Mouse (Mus musculus): ENCODE results near the gene Elmo1. TPM values are rescaled to one million over a fixed set of nuclear protein-coding genes. Genes with fewer than 3 reads are reported as not detected.

Elmo1 gene
- polyA plus RNA-seq, 1 experiment from 2014 or later = 45.9 TPM

DNA sequence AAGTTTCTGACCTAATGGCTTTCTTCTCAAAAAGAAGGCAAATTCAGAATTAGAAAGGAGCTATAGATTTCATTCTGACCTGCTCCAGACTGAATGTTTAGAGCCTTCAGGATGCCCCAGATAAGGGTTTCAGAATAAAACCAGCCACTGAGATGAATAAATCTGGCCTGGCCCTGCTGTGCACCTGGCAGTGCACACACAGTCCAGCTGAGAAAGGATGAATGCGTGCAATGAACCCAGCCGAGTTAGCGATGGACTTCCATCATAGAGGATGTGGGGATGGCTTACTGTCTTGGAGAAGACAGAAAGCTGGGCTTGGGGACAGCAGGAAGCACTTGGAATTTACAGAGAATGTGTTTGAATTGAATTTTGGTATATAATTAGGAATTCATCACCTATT is 413.0 kb downstream of the Elmo1 start:
- Histone ChIP-seq H3K4me2 (no peak overlapping the region), H3K36me3 (no peaks in the 10 kb centered on the region), H3K27me3 (no peaks in the 10 kb centered on the region), H3K4me1 (replicated peaks) (peaks cover 21% of the 10 kb centered on the region), H3K9me3 (no peaks in the 10 kb centered on the region), H3K27ac (no peak overlapping the region), H3K9ac (no peak overlapping the region), H3K4me3 (no peak overlapping the region)
- no peak for ATAC-seq (ENCODE audit: low FRiP score)
- 69% methylated on average over 3 of the region's 3 CpGs for WGBS

GRCm38 (mm10) chr13:20507381-20508129 is 417.2 kb downstream of the Elmo1 start:
- ATAC-seq (ENCODE audit: low FRiP score) = peak; percentile 62

GRCm38 (mm10) chr13:20511026-20511425 is 420.6 kb downstream of the Elmo1 start:
- no peaks in the 10 kb centered on the region for H3K27me3 ChIP-seq
- H3K4me1 ChIP-seq (replicated peaks) = peaks cover 34% of the 10 kb centered on the region
- H3K27ac ChIP-seq = no peak overlapping the region
- H3K4me2 ChIP-seq = no peak overlapping the region
- H3K4me3 ChIP-seq = no peak overlapping the region
- H3K36me3 ChIP-seq = no peaks in the 10 kb centered on the region
- H3K9me3 ChIP-seq = no peaks in the 10 kb centered on the region
- H3K9ac ChIP-seq = no peak overlapping the region
- ATAC-seq (ENCODE audit: low FRiP score) = no peak
- 90% methylated on average over 4 of the region's 4 CpGs for WGBS

More at GRCm38 (mm10) chr13:20507381-20508129, 417.2 kb downstream of the Elmo1 start:
- H3K9ac ChIP-seq = no peak overlapping the region
- no peak overlapping the region; the same call in 1 of the 2 replicates for H3K27ac ChIP-seq
- WGBS = 32% methylated on average over 10 of the region's 10 CpGs
- H3K4me1 ChIP-seq (replicated peaks) = peaks cover 29% of the 10 kb centered on the region
- no peaks in the 10 kb centered on the region for H3K27me3 ChIP-seq
- no peaks in the 10 kb centered on the region for H3K9me3 ChIP-seq
- H3K4me3 ChIP-seq = no peak overlapping the region
- H3K36me3 ChIP-seq = no peaks in the 10 kb centered on the region
- H3K4me2 ChIP-seq = no peak overlapping the region

DNA sequence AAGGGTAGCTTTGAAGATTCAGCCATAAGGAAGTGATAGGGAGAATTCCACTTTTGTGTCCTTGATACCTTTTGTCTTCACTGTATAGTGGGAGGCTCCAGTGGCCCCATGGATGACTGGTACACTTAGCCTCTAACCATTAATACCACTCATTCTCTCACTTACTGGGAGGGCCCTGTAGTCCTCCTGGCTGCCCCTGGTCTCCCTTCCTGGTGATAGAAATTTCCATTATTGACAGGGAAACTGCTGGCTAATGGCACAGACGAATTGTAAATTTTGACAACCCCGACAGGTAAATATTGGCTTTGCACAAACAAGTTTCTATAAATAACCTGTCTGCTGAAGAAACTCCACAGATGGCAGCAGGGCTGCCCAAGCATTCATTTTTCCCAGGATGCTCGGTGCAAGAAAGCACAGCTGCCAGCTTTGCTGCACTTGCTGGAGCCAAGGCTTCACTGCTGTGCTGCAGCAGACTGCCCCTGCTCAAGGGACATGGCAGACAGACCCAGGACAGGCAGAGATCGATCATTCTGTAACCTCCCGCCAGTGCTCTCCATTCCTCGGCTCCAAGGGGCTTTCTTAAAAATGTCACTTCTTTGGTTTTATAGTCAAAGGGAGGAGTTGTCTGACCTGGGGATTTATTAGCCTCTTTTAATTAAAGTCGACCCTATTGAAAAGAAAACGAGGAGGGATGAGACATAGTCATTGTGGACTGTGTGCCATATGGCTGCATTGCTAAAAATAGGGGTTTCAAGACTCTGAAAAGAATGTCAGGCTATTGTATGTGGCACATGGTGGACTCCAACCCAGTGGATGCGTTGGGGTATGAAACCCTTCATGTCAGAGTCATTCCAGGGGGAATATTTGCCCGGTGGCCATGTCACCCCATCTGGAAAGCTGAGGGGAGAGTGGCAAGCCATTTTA is 422.2 kb downstream of the Elmo1 start:
- peak; percentile 74 for ATAC-seq (ENCODE audit: low FRiP score)
- H3K4me2 ChIP-seq = no peak overlapping the region
- H3K9me3 ChIP-seq = no peaks in the 10 kb centered on the region
- 35% methylated on average over 10 of the region's 10 CpGs for WGBS
- H3K4me1 ChIP-seq (replicated peaks) = peaks cover 26% of the 10 kb centered on the region
- H3K9ac ChIP-seq = peak overlapping the region; percentile 46; the same call in 1 of the 2 replicates
- H3K27me3 ChIP-seq = no peaks in the 10 kb centered on the region
- H3K27ac ChIP-seq = peak overlapping the region; percentile 44; the same call in 1 of the 2 replicates
- H3K36me3 ChIP-seq = no peaks in the 10 kb centered on the region
- H3K4me3 ChIP-seq = no peak overlapping the region

- Histone ChIP-seq H3K27ac (no peak overlapping the region), H3K36me3 (no peaks in the 10 kb centered on the region), H3K27me3 (no peaks in the 10 kb centered on the region), H3K4me3 (no peak overlapping the region), H3K4me1 (replicated peaks) (peaks cover 17% of the 10 kb centered on the region), H3K9me3 (no peaks in the 10 kb centered on the region), H3K4me2 (no peak overlapping the region), H3K9ac (no peak overlapping the region)
- no peak for ATAC-seq (ENCODE audit: low FRiP score)
- 97% methylated on average over 3 of the region's 3 CpGs for WGBS
Measured at GRCm38 (mm10) chr13:20514721-20515120, 424.3 kb downstream of the Elmo1 start.

- ATAC-seq (ENCODE audit: low FRiP score) = no peak
- no peak overlapping the region for H3K4me3 ChIP-seq
- H3K4me2 ChIP-seq = no peak overlapping the region
- no peak overlapping the region for H3K27ac ChIP-seq
- H3K9me3 ChIP-seq = no peaks in the 10 kb centered on the region
- H3K9ac ChIP-seq = no peak overlapping the region
- peaks cover 17% of the 10 kb centered on the region for H3K4me1 ChIP-seq (replicated peaks)
- no peaks in the 10 kb centered on the region for H3K36me3 ChIP-seq
- H3K27me3 ChIP-seq = no peaks in the 10 kb centered on the region
- 77% methylated on average over 4 of the region's 4 CpGs for WGBS
Measured at GRCm38 (mm10) chr13:20516096-20516495, 425.7 kb downstream of the Elmo1 start.

DNA sequence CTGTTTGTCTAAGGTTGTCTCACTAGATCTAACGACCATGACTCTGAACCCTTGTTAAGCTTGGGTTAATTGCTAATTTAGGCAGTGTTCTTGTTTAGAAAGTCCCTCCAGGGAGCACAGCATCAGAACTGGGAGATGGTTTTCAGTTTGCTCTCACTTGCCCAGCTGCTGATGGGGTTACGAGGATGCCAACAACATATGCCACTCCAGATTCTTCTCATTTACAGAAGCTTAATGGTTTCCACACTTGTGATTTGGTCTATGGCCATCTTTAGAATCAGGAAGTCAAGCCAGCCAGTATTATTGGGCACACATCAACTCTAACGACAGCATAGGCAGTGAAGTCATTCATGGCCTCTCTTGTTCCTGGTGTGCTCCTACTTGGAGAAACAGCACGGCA is 427.3 kb downstream of the Elmo1 start:
- ATAC-seq (ENCODE audit: low FRiP score) = no peak
- no peak overlapping the region for H3K4me3 ChIP-seq
- no peak overlapping the region for H3K4me2 ChIP-seq
- no peak overlapping the region for H3K9ac ChIP-seq
- no peaks in the 10 kb centered on the region for H3K27me3 ChIP-seq
- peaks cover 7% of the 10 kb centered on the region for H3K4me1 ChIP-seq (replicated peaks)
- WGBS = 75% methylated on average over 4 of the region's 4 CpGs
- H3K27ac ChIP-seq = no peak overlapping the region
- H3K9me3 ChIP-seq = no peaks in the 10 kb centered on the region
- no peaks in the 10 kb centered on the region for H3K36me3 ChIP-seq

- ATAC-seq (ENCODE audit: low FRiP score) = no peak
- WGBS = 91% methylated on average over 3 of the region's 3 CpGs
- no peak overlapping the region for H3K27ac ChIP-seq
Measured at GRCm38 (mm10) chr13:20521492-20521891, 431.1 kb downstream of the Elmo1 start.

GRCm38 (mm10) chr13:20523671-20524070 is 433.3 kb downstream of the Elmo1 start:
- no peak overlapping the region for H3K4me3 ChIP-seq
- no peak overlapping the region for H3K27ac ChIP-seq
- H3K4me1 ChIP-seq (replicated peaks) = peaks cover 29% of the 10 kb centered on the region
- H3K4me2 ChIP-seq = no peak overlapping the region
- H3K9me3 ChIP-seq = no peaks in the 10 kb centered on the region
- ATAC-seq (ENCODE audit: low FRiP score) = no peak
- H3K9ac ChIP-seq = no peak overlapping the region
- no peaks in the 10 kb centered on the region for H3K27me3 ChIP-seq
- no peaks in the 10 kb centered on the region for H3K36me3 ChIP-seq
- 77% methylated on average over 1 of the region's 1 CpGs for WGBS

More at GRCm38 (mm10) chr13:20521492-20521891, 431.1 kb downstream of the Elmo1 start:
- H3K4me1 ChIP-seq (replicated peaks) = peaks cover 15% of the 10 kb centered on the region
- H3K9me3 ChIP-seq = no peaks in the 10 kb centered on the region
- no peaks in the 10 kb centered on the region for H3K36me3 ChIP-seq
- H3K4me3 ChIP-seq = no peak overlapping the region
- no peaks in the 10 kb centered on the region for H3K27me3 ChIP-seq
- no peak overlapping the region for H3K9ac ChIP-seq
- no peak overlapping the region for H3K4me2 ChIP-seq

- 71% methylated on average over 4 of the region's 4 CpGs for WGBS
- Histone ChIP-seq H3K36me3 (no peaks in the 10 kb centered on the region), H3K4me1 (replicated peaks) (peaks cover 30% of the 10 kb centered on the region), H3K9me3 (no peaks in the 10 kb centered on the region), H3K4me2 (no peak overlapping the region), H3K9ac (no peak overlapping the region), H3K27me3 (no peaks in the 10 kb centered on the region), H3K4me3 (no peak overlapping the region), H3K27ac (no peak overlapping the region)
- ATAC-seq (ENCODE audit: low FRiP score) = no peak
Measured at GRCm38 (mm10) chr13:20525844-20526243, 435.4 kb downstream of the Elmo1 start.

DNA sequence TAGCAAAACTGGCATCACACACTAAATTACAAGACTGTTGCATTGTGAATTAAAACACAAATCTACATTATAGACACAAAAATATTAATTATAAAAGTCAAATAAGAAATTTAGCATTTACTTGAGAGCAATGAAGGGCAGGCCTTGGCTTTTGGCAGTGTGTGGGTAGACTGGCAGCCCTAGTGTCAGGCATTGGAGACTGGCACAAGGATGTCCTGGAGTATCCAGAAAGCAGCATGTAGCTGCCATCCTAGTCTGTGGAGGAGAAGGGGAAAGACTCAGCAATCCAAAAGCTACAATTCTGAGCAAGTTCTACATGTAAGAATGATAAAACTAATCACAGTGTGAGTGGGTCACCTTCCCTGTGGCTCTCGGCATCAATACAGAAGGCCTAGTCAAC is 446.7 kb downstream of the Elmo1 start:
- H3K27ac ChIP-seq = no peak overlapping the region
- no peaks in the 10 kb centered on the region for H3K27me3 ChIP-seq
- no peak overlapping the region for H3K4me3 ChIP-seq
- no peaks in the 10 kb centered on the region for H3K36me3 ChIP-seq
- no peak overlapping the region for H3K9ac ChIP-seq
- H3K4me2 ChIP-seq = no peak overlapping the region
- peaks cover 14% of the 10 kb centered on the region for H3K4me1 ChIP-seq (replicated peaks)
- 100% methylated on average over 1 of the region's 1 CpGs for WGBS
- no peak for ATAC-seq (ENCODE audit: low FRiP score)
- H3K9me3 ChIP-seq = no peaks in the 10 kb centered on the region

DNA sequence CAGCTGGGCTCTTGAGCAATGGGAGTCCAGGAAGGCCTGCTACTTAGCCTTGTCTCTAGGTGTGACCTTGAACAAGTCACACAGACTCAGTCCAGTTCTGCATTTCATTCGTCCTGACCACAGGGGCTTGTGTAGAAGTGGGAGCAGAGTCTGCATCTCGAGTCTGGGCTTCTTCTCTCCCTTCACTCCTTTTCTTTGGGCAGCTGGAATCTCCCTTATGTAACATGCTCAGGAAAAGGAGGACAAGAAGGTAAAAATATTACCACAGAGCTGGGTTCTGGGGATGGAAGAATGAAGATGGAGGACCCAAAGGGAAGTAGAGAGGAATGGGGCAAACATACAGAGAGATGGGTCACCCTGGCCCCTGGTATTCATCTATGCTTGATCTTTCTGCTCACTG is 447.1 kb downstream of the Elmo1 start:
- H3K9ac ChIP-seq = no peak overlapping the region
- no peak overlapping the region for H3K27ac ChIP-seq
- no peak for ATAC-seq (ENCODE audit: low FRiP score)
- H3K4me2 ChIP-seq = no peak overlapping the region
- H3K4me1 ChIP-seq (replicated peaks) = peaks cover 14% of the 10 kb centered on the region
- H3K4me3 ChIP-seq = no peak overlapping the region
- no peaks in the 10 kb centered on the region for H3K27me3 ChIP-seq
- H3K36me3 ChIP-seq = no peaks in the 10 kb centered on the region
- 82% methylated on average over 2 of the region's 2 CpGs for WGBS
- no peaks in the 10 kb centered on the region for H3K9me3 ChIP-seq

All from hindbrain, embryonic 13.5 days (tissue).